Mouse (Mus musculus): Measurements from ENCODE around the gene Sv2a.

- TF ChIP-seq POLR2A (IDR thresholded peaks at IDR 0.05; ENCODE audit: borderline replicate concordance, control insufficient read depth, low read depth, low read length), result no peak
- no peak for TF ChIP-seq CTCF (IDR thresholded peaks at IDR 0.05; ENCODE audit: control insufficient read depth, insufficient read depth, low read length)
Observed at GRCm38 (mm10) chr3:96181510-96182381, 795 bp downstream of the Sv2a start.

All from bone marrow, adult 2 months (tissue).